Comparison of ENCODE assay signal across 8 mouse cellular contexts in the genomic region with DNA sequence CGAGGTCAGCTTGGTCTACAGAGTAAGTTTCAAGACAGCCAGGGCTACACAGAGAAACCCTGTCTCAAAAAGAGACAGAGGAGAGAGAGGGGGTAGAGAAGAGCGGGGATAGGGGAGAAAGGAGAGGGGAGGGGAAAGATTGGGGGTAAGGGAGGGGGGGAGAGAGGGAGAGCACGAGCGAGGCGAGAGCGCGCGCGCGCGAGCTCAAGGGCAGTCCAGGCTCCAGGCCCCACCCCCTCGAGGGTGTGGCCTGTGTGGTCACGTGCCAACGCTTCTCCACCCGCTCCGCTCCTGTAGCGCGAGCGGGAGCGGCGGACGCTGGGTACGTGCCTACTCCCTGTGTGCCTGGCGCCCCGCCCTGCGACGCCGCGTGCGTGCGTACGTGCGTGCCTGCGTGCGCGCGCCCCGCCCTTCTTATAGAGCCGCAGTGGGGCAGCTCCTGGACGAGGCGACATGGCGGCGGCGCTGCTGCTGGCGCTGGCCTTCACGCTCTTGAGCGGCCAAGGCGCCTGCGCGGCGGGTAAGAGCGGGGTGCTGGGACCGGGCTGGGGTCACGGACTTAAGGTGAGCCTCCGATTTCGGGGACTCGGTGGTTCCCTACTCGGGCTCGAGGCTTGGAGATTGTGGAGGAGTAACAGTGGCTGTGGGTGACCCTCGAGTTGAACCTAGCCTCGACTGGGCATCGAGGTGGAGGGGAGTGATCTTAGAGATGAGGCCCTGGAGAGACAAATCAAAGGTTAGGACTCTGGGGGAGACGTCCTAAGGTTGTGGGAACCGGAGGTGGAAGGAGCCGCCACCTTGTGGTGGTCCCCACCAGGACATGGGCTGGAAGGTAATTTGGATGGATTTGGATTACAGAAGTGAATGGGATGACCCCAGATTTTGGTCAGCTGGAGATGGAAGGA. TPM values are rescaled to one million over a fixed set of nuclear protein-coding genes. Genes with fewer than 3 reads are reported as not detected.
A peak's percentile ranks its signal among the peaks of the same experiment; 100 is the strongest.
DNase-seq lines count a peak whose midpoint lies in the region; ATAC-seq lines count a peak whose summit lies in the region.

A gene (plus strand): TSS at position 427 of the 905 bp plus-strand sequence.

- ATAC-seq in intestine, embryonic 14.5 days (replicated peaks; ENCODE audit: low FRiP score, low TSS enrichment, low read depth) = peak; percentile 93

- no peaks in the 10 kb centered on the region for H3K9me3 ChIP-seq in intestine, embryonic 14.5 days (ENCODE audit: control insufficient read depth, low read length)

- under 1% methylated on average over 64 of the region's 65 CpGs for WGBS in intestine, embryonic 14.5 days

- peak within 1 kb of the TSS; percentile 98 for H3K4me2 ChIP-seq in intestine, embryonic 14.5 days (ENCODE audit: low read length)

- H3K9ac ChIP-seq in intestine, embryonic 14.5 days (ENCODE audit: low read length) = peak within 1 kb of the TSS; percentile 94

- H3K27ac ChIP-seq in intestine, embryonic 14.5 days (ENCODE audit: low read depth) = peak within 1 kb of the TSS; percentile 75; the same call in 1 of the 2 replicates

- H3K4me1 ChIP-seq in intestine, embryonic 14.5 days (replicated peaks; ENCODE audit: control insufficient read depth, insufficient read depth, low read length) = peaks cover 31% of the 10 kb centered on the region

- intact Hi-C loops in left cerebral cortex, postnatal 14 days (cut with DNase I) = no loop called here

- peak within 1 kb of the TSS; percentile 81 for H3K4me3 ChIP-seq in intestine, embryonic 14.5 days (ENCODE audit: low read depth, low read length)

- peak; percentile 99 for DNase-seq in adrenal gland, adult (ENCODE audit: inconsistent age in 2 of 2, low spot score in 1 of 2)
- peak; percentile 100 for DNase-seq in embryo, embryonic 10.5 days (ENCODE audit: low spot score)
- DNase-seq in gastrocnemius, postnatal 25 days = peak; percentile 99
- peak; percentile 97 for DNase-seq in intestine, embryonic 14.5 days (ENCODE audit: low spot score)
- DNase-seq in left cerebral cortex, postnatal 14 days (ENCODE audit: low spot score in 2 of 2) = peak; percentile 99
- DNase-seq in mesoderm, embryonic 11.5 days (ENCODE audit: low read depth, low spot score) = peak; percentile 99
- DNase-seq in right cerebral cortex, postnatal 36 days (ENCODE audit: low spot score in 2 of 2) = peak; percentile 99
- DNase-seq in yolk sac, embryonic 10.5 days (ENCODE audit: low spot score) = peak; percentile 97

- H3K27me3 ChIP-seq in intestine, embryonic 14.5 days (replicated peaks; ENCODE audit: control insufficient read depth, insufficient read depth, low read length) = no peaks in the 10 kb centered on the region

- peaks cover 22% of the 10 kb centered on the region for H3K36me3 ChIP-seq in intestine, embryonic 14.5 days (ENCODE audit: control insufficient read depth, insufficient read depth, low read length)

RNA-seq across cellular contexts. Expression of the gene that starts here (rescaled TPM):
- total RNA-seq in gastrocnemius, postnatal 25 days (2021) = 100 to 1,000 TPM; 513 to 650 TPM
- 895 and 900 TPM in 2 replicates for polyA plus RNA-seq in intestine, embryonic 14.5 days (2014; fragmentation: Nextera tagmentation; extraction: Ambion mirVana)
- total RNA-seq in left cerebral cortex, postnatal 14 days (2021) = 100 to 1,000 TPM; 785 to 820 TPM

Comparison
In these comparisons a context has a peak if more than half of its experiments do, and no peak if none do; other contexts are left out.
1. Peak in every context shown above with its lines: DNase-seq, ATAC-seq, H3K4me3 ChIP-seq and H3K27ac ChIP-seq.